Mouse (Mus musculus) spleen, adult 12 weeks (tissue): ENCODE measurements around the gene Ice1.

Source experiments
- DNase-seq: peaks from one replicate; pipeline ENCODE4 v3.0.0; 2022; ENCODE audit warnings: low spot score

The Ice1 gene

DNA sequence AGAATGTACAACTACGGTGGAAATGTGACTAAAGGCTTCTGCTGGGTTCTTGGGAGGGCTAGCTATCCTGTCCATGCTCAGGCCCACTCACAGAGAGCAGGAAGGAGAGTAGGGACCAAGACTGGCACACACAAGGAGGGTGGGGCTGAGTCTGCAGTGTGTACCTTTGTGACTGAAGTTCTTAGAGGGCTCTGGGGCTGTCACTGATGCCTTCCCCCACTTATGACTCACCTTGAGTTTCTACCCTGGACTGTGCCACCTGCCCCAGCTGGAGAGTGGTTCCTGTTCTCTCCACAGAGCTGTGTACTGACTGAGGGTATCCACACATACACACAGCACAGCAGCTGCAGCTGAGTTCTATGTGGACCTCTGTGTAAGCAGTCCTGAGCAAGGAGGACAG lies 63.2 kb downstream of the Ice1 start:
- DNase-seq, result no peak

GRCm38 (mm10) chr13:70567889-70568288 lies 69.5 kb downstream of the Ice1 start:
- DNase-seq, result no peak

GRCm38 (mm10) chr13:70553456-70553855 lies 84.0 kb downstream of the Ice1 start:
- DNase-seq, result no peak

- DNase-seq, result no peak
Measured at GRCm38 (mm10) chr13:70547457-70547856, 90.0 kb downstream of the Ice1 start.

DNA sequence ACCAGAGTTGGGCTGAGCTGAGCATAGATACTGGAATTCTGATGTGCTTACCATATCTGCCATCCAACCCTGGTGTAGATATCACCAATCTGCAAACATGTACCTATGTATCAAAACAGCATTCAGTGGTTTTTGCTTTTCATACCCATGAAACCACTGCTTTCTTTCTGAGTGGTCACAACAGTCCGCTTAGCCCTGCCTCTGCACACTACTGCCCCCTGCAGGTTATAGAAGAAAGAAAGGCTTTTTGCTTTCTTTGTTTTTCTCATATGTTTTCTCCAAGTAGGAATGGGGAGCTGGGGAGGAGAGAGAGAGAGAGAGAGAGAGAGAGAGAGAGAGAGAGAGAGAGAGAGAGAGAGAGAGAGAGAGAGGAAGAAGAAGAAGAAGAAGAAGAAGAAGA lies 92.2 kb downstream of the Ice1 start:
- no peak for DNase-seq

- DNase-seq, result no peak
Measured at GRCm38 (mm10) chr13:70539842-70540241, 97.6 kb downstream of the Ice1 start.

DNA sequence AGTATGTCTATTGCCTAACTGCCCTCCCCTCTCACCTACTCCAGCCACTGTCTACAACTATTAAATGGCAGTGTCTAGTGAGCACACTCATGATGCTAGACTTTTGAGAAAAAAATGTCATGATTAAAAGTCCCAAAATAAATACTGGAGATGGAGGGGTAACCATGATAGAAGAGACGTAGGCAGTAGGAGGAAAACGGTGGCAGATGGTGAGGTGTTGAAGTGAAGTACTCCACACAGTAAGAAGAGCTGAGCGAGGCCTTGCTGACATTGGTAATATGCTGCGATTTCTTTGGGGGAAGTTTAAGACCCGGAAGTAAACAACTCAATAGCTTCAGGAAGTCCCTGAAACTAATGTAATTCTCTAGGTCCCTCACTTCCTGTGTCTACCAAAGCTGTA lies 104.0 kb downstream of the Ice1 start:
- DNase-seq, result no peak

GRCm38 (mm10) chr13:70532719-70533118 lies 104.7 kb downstream of the Ice1 start:
- no peak for DNase-seq

GRCm38 (mm10) chr13:70517651-70518050 lies 119.8 kb downstream of the Ice1 start:
- DNase-seq, result no peak

GRCm38 (mm10) chr13:70515004-70515403 lies 122.4 kb downstream of the Ice1 start:
- no peak for DNase-seq

DNA sequence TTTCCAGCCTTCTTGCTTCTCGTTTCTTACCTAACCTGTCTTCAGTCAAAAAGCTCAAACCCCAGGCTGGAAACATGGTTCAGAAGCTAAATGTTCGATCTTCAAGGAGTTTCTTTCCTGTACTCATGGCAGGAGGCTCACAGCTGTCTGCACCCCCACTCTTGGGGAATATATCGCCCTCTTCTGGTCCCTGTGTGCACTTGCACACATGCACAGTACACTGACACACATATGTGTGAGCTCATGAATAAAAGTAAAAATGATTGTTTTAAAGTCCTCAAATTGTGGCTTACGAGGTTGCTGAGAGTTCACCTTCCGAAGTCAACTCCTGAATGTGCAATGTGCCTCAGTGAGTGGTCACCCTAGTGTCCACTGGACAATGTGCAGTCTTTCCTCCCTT lies 127.2 kb downstream of the Ice1 start:
- no peak for DNase-seq

- no peak for DNase-seq
Measured at GRCm38 (mm10) chr13:70509375-70510016, 127.9 kb downstream of the Ice1 start.

GRCm38 (mm10) chr13:70508708-70509374 lies 128.6 kb downstream of the Ice1 start:
- no peak for DNase-seq
